Comparison of ENCODE assay signal across 27 mouse cellular contexts in genomic region chr2:26615459-26616124, GRCm38 (mm10). TPM values are rescaled to one million over a fixed set of nuclear protein-coding genes. Genes with fewer than 3 reads are reported as not detected.
"Had no signal": no experiment of that assay in that cellular context is flagged by ENCODE, and none has a peak within 500 bp of the region (broad histone marks: within the 10 kb centered on the region; RNA-seq: fewer than 3 reads in every experiment).

No protein-coding gene starts in this region.

- H3K27ac ChIP-seq: kidney, embryonic 15.5 days; left cerebral cortex, adult 2 months; liver, embryonic 12.5 days; liver, embryonic 15.5 days; lung, embryonic 15.5 days; midbrain, embryonic 10.5 days; stomach, embryonic 15.5 days had no signal

- H3K4me2 ChIP-seq: kidney, embryonic 15.5 days; liver, embryonic 12.5 days; liver, embryonic 15.5 days; lung, embryonic 15.5 days; stomach, embryonic 15.5 days had no signal

- ATAC-seq: liver, embryonic 12.5 days had no signal

- H3K9ac ChIP-seq: kidney, embryonic 15.5 days; liver, embryonic 12.5 days; liver, embryonic 15.5 days; lung, embryonic 15.5 days; stomach, embryonic 15.5 days had no signal

- DNase-seq: kidney, adult 11 months; kidney, adult 8-10 months; kidney, postnatal 10 days; kidney, postnatal 36 days; layer of hippocampus, postnatal 36 days; lung, adult 18-20 months; lung, postnatal 10 days; lung, postnatal 4 days; midbrain, embryonic 14.5 days; right cerebral cortex, postnatal 4 days; spleen, adult 18-20 months; thymus, adult 18-20 months; thymus, postnatal 36 days had no signal

- H3K36me3 ChIP-seq: kidney, embryonic 15.5 days; liver, embryonic 12.5 days; liver, embryonic 15.5 days; lung, embryonic 15.5 days; midbrain, embryonic 10.5 days; stomach, embryonic 15.5 days had no signal

- H3K4me3 ChIP-seq: kidney, embryonic 15.5 days; left cerebral cortex, adult 2 months; liver, embryonic 12.5 days; liver, embryonic 15.5 days; lung, embryonic 15.5 days; midbrain, embryonic 10.5 days; stomach, embryonic 15.5 days had no signal

- H3K4me1 ChIP-seq: kidney, embryonic 15.5 days; liver, embryonic 12.5 days; liver, embryonic 15.5 days; lung, embryonic 15.5 days; stomach, embryonic 15.5 days had no signal

- H3K9me3 ChIP-seq: kidney, embryonic 15.5 days; liver, embryonic 12.5 days; liver, embryonic 15.5 days; lung, embryonic 15.5 days; midbrain, embryonic 10.5 days; stomach, embryonic 15.5 days had no signal

- H3K27me3 ChIP-seq: kidney, embryonic 15.5 days; liver, embryonic 15.5 days; stomach, embryonic 15.5 days had no signal

RNA-seq across cellular contexts. Expression of gene Gm20532, which starts 29.2 kb away (rescaled TPM):
- polyA plus RNA-seq: kidney, embryonic 15.5 days; limb, embryonic 11.5 days; limb, embryonic 14.5 days; liver, embryonic 12.5 days; liver, embryonic 15.5 days; lung, embryonic 15.5 days; midbrain, embryonic 10.5 days; midbrain, embryonic 14.5 days; neural tube, embryonic 11.5 days; neural tube, embryonic 14.5 days; stomach, embryonic 15.5 days; testis, adult 2 months; urinary bladder, adult 2 months had no signal

RNA-seq across cellular contexts. Expression of gene Lcn4, which starts 55.5 kb away (rescaled TPM):
- polyA plus RNA-seq: kidney, embryonic 15.5 days; limb, embryonic 11.5 days; limb, embryonic 14.5 days; liver, embryonic 12.5 days; liver, embryonic 15.5 days; lung, embryonic 15.5 days; midbrain, embryonic 10.5 days; midbrain, embryonic 14.5 days; midbrain, postnatal 0 days; neural tube, embryonic 11.5 days; neural tube, embryonic 14.5 days; stomach, embryonic 15.5 days; testis, adult 2 months; urinary bladder, adult 2 months had no signal
